Mouse (Mus musculus): ENCODE results near the gene Sostdc1. TPM values are rescaled to one million over a fixed set of nuclear protein-coding genes. Genes with fewer than 3 reads are reported as not detected.

Gene Sostdc1
- polyA plus RNA-seq, 2 experiments: 39.5 to 63.8 TPM

- DNase-seq (ENCODE audit: low spot score) (no peak), ATAC-seq (ENCODE audit: low FRiP score, low read depth) (no peak)
- Histone ChIP-seq H3K36me3 (ENCODE audit: control insufficient read depth, insufficient read depth, low read length) (no peaks in the 10 kb centered on the region), H3K4me3 (replicated peaks; ENCODE audit: low read length) (no peak overlapping the region), H3K4me2 (replicated peaks; ENCODE audit: low read depth, low read length, severe bottlenecking) (no peak overlapping the region), H3K4me1 (ENCODE audit: control insufficient read depth, insufficient read depth, low read length) (no peaks in the 10 kb centered on the region), H3K27ac (replicated peaks; ENCODE audit: low read depth, low read length) (no peak overlapping the region), H3K9me3 (ENCODE audit: control insufficient read depth, low read length) (no peaks in the 10 kb centered on the region), H3K27me3 (ENCODE audit: control insufficient read depth, insufficient read depth, low read length) (no peaks in the 10 kb centered on the region), H3K9ac (ENCODE audit: low read depth, low read length, severe bottlenecking) (no peak overlapping the region)
- no peak for TF ChIP-seq POLR2A (IDR thresholded peaks at IDR 0.05; ENCODE audit: borderline replicate concordance, extremely low read depth, insufficient read depth, insufficient read length)
- WGBS: 89% methylated on average over 5 of the region's 5 CpGs
Observed at GRCm38 (mm10) chr12:36360693-36361092, 46.8 kb downstream of the Sostdc1 start.

GRCm38 (mm10) chr12:36364013-36364412 is 50.1 kb downstream of the Sostdc1 start:
- WGBS: 87% methylated on average over 4 of the region's 4 CpGs

More at GRCm38 (mm10) chr12:36364013-36364412, 50.1 kb downstream of the Sostdc1 start:
- Histone ChIP-seq H3K27me3 (ENCODE audit: control insufficient read depth, insufficient read depth, low read length) (no peaks in the 10 kb centered on the region), H3K4me2 (replicated peaks; ENCODE audit: low read depth, low read length, severe bottlenecking) (no peak overlapping the region), H3K4me1 (ENCODE audit: control insufficient read depth, insufficient read depth, low read length) (no peaks in the 10 kb centered on the region), H3K27ac (replicated peaks; ENCODE audit: low read depth, low read length) (no peak overlapping the region), H3K9me3 (ENCODE audit: control insufficient read depth, low read length) (no peaks in the 10 kb centered on the region), H3K4me3 (replicated peaks; ENCODE audit: low read length) (no peak overlapping the region), H3K36me3 (ENCODE audit: control insufficient read depth, insufficient read depth, low read length) (no peaks in the 10 kb centered on the region), H3K9ac (ENCODE audit: low read depth, low read length, severe bottlenecking) (no peak overlapping the region)
- no peak for TF ChIP-seq POLR2A (IDR thresholded peaks at IDR 0.05; ENCODE audit: borderline replicate concordance, extremely low read depth, insufficient read depth, insufficient read length)
- ATAC-seq (ENCODE audit: low FRiP score, low read depth) (no peak), DNase-seq (ENCODE audit: low spot score) (no peak)

Other genes starting within 250 kb of the Sostdc1 start
- 16.9 and 21.8 TPM in 2 replicates for gene Ankmy2, start 157.0 kb upstream of the Sostdc1 start, polyA plus RNA-seq (2012; rRNA removed)
- gene Ankmy2, start 157.0 kb upstream of the Sostdc1 start, polyA plus RNA-seq (2014; fragmentation: Nextera tagmentation; extraction: Ambion mirVana): 33.8 and 37.8 TPM in 2 replicates
- 81.1 and 112 TPM in 2 replicates for gene Bzw2, start 156.1 kb upstream of the Sostdc1 start, polyA plus RNA-seq (2012; rRNA removed)
- 183 and 204 TPM in 2 replicates for gene Bzw2, start 156.1 kb upstream of the Sostdc1 start, polyA plus RNA-seq (2014; fragmentation: Nextera tagmentation; extraction: Ambion mirVana)
- gene Lrrc72, start 60.7 kb upstream of the Sostdc1 start, polyA plus RNA-seq (2012; rRNA removed): not detected in 2 replicates
- 0.30 TPM in 1 of 2 replicates, not detected in the other for gene Lrrc72, start 60.7 kb upstream of the Sostdc1 start, polyA plus RNA-seq (2014; fragmentation: Nextera tagmentation; extraction: Ambion mirVana)
- 2.7 and 3.0 TPM in 2 replicates for gene Ispd, start 67.3 kb downstream of the Sostdc1 start, polyA plus RNA-seq (2012; rRNA removed)
- 9.6 and 10.9 TPM in 2 replicates for gene Ispd, start 67.3 kb downstream of the Sostdc1 start, polyA plus RNA-seq (2014; fragmentation: Nextera tagmentation; extraction: Ambion mirVana)
- 0.99 and 1.3 TPM in 2 replicates for gene D630036H23Rik, start 68.0 kb downstream of the Sostdc1 start, polyA plus RNA-seq (2012; rRNA removed)
- gene D630036H23Rik, start 68.0 kb downstream of the Sostdc1 start, polyA plus RNA-seq (2014; fragmentation: Nextera tagmentation; extraction: Ambion mirVana): 1.6 and 2.2 TPM in 2 replicates